Mouse (Mus musculus) lung, adult 2 months (tissue): ENCODE measurements around the gene Tescl. TPM values are rescaled to one million over a fixed set of nuclear protein-coding genes. Genes with fewer than 3 reads are reported as not detected.

Experiments
- DNase-seq: peaks from one replicate; pipeline ENCODE4 v3.0.0; 2022
- H3K4me1 ChIP-seq: fragments of 200-500 bp; 2 replicates; pipeline ENCODE4 v1.6.1; 2011; ENCODE audit warnings: low read length; ENCODE audit not compliant: control insufficient read depth, insufficient read depth
- H3K4me3 ChIP-seq: fragments of 200-500 bp; replicated peaks from 2 replicates; pipeline ENCODE3; 2011; ENCODE audit warnings: low read depth, mild to moderate bottlenecking, control low read depth, low read length; ENCODE audit errors: extremely low read depth
- CTCF ChIP-seq: fragments of 200-500 bp; IDR thresholded peaks from 2 replicates; pipeline ENCODE4 v1.5.1; 2011; ENCODE audit warnings: mild to moderate bottlenecking, low read length, control low read depth; ENCODE audit not compliant: insufficient read depth
- POLR2A ChIP-seq: fragments of 200-500 bp; IDR thresholded peaks from 2 replicates; pipeline ENCODE4 v1.6.1; 2011; ENCODE audit warnings: low read depth, mild to moderate bottlenecking, control low read depth, low read length, borderline replicate concordance; ENCODE audit errors: extremely low read depth
- WGBS: fragments of 180-500 bp; shearing (Covaris S2); methylation state at CpG from one replicate; pipeline ENCODE4 v1.1.7; 2018; 5-methylcytosine and 5-hydroxymethylcytosine counted together
- polyA plus RNA-seq: library from polyadenylated mRNA; depleted of rRNA; stranded (reverse); fragments of >200 nt; gene quantifications from 2 replicates; pipeline ENCODE4 v1.2.3, GENCODE M21; 2012

Tescl gene
- polyA plus RNA-seq, 1 experiment = 0.58 TPM

DNA sequence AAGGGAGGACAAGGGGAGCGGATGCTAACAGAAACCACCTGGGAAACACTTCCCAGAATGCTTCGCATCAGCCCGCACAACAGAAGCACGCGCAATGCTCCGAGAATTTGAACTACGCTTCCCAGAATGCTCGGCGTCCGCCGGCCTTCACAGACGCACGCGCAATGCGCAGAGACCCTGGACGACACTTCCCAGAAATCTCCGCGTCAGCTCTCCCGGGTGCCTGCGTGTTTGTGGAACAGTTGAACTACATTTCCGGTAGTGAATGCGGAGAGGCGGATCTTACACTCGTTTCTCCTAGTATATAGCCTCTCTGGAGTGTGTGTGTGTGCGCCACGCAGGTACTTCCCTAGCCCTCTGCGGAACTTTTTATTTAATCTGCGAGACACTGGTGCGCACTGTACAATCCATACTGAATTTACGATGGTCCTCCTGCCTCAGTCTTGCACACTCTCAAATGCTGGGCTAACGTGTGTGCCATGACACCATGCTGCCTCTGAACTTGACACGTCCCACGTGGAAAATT lies 17.1 kb downstream of the Tescl start, which contains the start of gene Zfp94:
Gene Zfp94 (minus strand): TSS at position 100 of the 526 bp plus-strand sequence.
- under 1% methylated on average over 33 of the region's 33 CpGs for WGBS
- DNase-seq = peak; percentile 90
- H3K4me3 ChIP-seq = peak within 1 kb of the TSS; percentile 75
- no peaks in the 10 kb centered on the region for H3K4me1 ChIP-seq
- TF ChIP-seq POLR2A (peak; percentile 54; the same call in 1 of the 2 replicates), CTCF (no peak)

DNA sequence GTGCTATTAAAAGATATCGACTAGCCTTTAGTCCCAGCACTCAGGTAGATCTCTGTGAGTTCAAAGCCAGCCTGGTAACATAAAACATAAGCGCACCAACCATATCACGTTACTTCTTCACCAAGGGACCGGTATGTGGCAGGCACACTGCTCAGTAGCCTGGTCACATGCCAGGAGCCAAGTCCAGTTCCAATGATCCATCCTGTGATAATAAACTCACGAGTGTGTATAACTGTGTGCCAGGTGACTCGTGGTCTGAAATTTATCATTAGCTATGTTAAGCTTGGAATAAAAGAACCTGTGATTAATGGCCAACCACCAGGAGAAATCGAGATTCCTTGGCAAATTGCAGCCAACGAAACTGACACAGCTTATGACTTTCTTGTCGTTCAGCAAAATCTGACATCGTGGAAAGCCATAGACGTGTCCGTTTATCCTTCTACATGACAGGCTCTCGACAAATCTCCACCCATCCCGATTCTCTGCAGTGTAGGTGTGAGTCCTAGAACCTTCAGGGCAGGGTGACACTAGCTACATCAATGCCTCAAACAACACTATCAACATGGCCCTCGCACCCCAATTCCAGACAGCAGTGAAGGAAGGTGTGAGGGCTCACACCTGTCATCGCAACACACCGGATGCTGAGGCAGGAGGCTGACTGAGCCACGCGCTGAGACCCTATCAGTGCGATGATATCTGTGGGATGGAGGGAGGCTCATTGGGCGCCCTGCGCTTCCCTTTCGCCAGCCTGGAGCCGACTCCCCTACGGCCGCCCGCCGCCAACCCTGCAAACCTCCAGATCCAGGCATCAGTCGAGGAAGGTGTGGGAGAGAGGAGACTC lies 17.8 kb downstream of the Tescl start:
- TF ChIP-seq CTCF (no peak), POLR2A (no peak)
- 24% methylated on average over 29 of the region's 29 CpGs for WGBS
- no peak for DNase-seq
- H3K4me1 ChIP-seq = no peaks in the 10 kb centered on the region
- peak overlapping the region; percentile 71 for H3K4me3 ChIP-seq

DNA sequence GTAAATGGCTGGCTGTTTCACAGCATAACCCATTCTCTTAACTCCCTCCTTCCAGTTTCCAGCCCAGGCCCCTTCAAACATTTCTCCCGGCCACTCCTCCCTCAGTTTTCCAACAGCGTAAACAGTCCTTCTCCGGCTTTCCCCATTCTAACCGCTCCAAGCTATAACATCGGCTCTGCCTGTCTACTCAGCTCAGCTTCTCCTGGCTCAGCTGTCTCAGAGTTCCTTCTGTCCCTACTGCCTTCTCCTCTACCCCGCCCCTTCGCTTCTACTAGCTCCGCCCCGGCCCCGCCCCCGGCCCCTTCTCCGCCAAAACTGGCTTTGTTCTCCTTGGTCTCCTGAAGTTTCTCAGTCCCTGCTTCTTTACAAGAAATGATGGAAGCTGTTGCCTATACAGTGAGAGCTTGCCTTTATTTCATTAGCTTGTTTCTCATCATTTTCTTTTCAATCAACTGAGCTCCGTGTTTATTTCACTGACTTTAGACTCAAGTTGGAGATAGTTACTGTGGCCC lies 32.9 kb downstream of the Tescl start, which contains the start of gene Zfp61:
Gene Zfp61 (minus strand): TSS at position 462 of the 512 bp plus-strand sequence.
- WGBS = 3% methylated on average over 13 of the region's 13 CpGs
- Histone ChIP-seq H3K4me1 (no peaks in the 10 kb centered on the region; the same call in 1 of the 2 replicates), H3K4me3 (no peak within 1 kb of the TSS)
- peak; percentile 17 for DNase-seq
- TF ChIP-seq CTCF (no peak), POLR2A (no peak)

DNA sequence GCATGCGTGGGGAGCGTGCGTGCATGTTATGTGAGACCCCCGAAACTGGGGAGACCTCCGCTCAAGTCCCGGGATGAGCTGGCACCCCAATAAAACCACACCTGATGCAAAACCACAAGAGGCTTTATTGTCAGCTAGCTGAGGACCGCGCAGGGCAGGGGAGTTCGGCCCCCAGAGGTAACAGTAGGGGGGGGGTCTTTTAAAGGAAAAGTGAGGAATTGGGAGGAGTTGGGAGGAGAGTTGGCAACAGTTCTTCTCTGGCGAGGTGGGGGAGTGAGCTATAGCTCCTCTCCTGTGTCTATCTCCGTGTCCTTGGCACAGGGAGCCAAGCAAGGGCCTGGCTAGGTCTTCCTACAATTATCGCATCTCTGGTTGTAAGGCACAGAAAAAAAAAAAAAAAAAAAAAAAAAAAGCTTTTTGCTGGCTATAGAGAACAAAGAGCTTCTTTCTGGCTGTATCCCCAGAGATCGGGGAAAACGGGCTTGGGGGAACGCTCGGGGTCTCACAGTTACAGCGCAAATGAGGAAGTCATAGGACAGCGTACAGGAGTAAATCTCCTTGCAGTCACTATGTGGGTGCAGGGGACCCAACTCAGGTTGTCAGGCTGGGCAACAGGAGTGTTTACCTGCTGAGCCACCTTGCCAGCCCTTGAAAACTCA lies 33.8 kb downstream of the Tescl start:
- peak; percentile 21 for DNase-seq
- WGBS = 5% methylated on average over 18 of the region's 18 CpGs
- Histone ChIP-seq H3K4me1 (no peaks in the 10 kb centered on the region; the same call in 1 of the 2 replicates), H3K4me3 (peak overlapping the region; percentile 7)
- TF ChIP-seq CTCF (no peak), POLR2A (no peak)

DNA sequence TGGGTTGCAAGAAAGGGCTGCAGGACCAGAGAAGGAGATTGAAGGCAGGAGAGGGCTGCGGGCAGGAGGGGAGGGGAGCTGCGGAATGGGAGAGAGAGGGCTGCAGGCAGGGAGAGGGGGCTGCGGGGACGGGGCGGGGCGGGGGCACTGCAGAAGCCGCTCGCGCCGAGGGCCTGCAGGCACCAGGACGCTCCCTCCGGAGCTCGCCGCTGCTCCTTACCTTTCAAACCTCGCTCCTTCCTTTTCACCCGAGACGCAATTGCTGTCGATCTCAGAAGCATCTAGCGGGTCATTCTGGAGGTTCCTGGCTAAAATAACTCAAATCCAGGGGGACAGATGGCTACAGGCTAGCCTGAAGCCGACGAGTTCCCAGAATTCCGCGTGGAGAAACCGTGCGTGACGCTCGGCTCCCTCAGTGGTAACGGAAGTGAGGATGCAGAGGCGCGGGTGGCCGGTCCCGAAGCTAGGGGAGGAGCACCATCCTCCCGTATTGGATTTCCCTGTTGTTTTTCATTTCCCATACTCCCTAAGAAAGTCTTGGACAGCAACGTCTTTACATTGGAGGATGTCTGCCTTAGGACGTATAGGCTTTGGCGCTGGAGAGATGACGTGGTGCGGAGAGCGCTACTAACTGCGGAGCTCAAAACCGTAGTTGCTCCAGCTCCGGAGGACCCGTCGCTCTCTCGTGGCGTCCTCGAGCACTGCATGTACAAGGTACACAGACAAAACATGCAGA lies 34.6 kb downstream of the Tescl start:
- Histone ChIP-seq H3K4me3 (peak overlapping the region; percentile 90), H3K4me1 (no peaks in the 10 kb centered on the region; the same call in 1 of the 2 replicates)
- DNase-seq = peak; percentile 73
- WGBS = under 1% methylated on average over 43 of the region's 47 CpGs
- 0 out of 2 replicates have a peak, but pooled peaks have one; percentile 37 for TF ChIP-seq POLR2A
- peak; percentile 53 for TF ChIP-seq CTCF

DNA sequence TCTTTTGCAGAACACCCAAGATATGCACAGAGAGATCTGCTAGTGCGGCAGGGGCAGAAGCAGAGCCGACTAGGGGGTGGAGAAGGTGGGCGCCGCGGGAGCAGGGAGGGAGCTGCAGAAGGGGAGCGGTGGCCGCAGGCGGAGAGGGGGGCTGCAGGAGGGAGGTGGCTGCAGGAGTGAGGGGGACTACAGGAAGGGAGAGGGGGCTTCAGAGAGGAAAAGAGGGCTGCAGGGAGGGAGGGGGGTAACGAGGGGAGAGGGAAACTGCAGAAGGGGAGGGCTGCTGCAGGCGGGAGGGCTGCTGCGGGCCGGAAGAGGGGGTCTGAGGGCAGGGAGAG lies 35.1 kb downstream of the Tescl start:
- H3K4me3 ChIP-seq = peak overlapping the region; percentile 90
- TF ChIP-seq POLR2A (no peak), CTCF (no peak)
- no peak for DNase-seq
- 2% methylated on average over 12 of the region's 12 CpGs for WGBS
- no peaks in the 10 kb centered on the region; the same call in 1 of the 2 replicates for H3K4me1 ChIP-seq

DNA sequence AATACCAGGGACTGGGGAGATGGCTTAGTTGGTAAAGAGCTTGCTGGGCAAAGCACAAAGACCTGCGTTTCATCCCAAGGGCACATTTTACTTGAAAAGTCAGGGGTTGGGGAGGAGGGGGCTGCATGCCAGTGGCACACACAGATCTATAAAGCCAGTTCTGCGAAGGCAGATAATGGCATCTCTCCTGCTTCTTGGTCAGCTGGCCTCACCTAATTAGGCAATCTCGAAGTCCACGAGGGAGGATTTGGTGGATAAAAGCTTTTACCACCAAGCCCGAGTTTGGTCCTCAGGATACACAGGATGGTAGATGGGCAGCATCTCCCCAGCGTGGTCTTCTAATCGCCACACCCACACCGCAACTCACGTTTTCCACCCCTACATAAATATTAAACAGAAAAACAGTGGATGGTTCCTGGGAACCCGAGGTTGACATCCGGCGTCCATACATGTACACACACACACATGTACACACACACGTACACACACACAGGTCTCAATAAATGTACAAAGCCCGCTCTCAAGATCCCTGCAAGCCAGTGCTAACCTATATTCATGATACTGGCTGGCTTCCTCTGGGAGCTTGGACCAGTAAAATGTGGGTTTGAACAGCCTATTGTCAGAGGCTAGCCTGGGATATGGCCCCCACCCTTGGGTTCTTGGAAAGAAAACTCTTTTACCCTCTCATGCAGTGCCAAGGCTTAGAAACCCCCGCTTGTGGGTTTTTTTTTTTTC lies 36.2 kb downstream of the Tescl start:
- TF ChIP-seq POLR2A = no peak
- no peak for TF ChIP-seq CTCF
- no peak for DNase-seq
- Histone ChIP-seq H3K4me3 (no peak overlapping the region), H3K4me1 (no peaks in the 10 kb centered on the region; the same call in 1 of the 2 replicates)
- 93% methylated on average over 15 of the region's 15 CpGs for WGBS

DNA sequence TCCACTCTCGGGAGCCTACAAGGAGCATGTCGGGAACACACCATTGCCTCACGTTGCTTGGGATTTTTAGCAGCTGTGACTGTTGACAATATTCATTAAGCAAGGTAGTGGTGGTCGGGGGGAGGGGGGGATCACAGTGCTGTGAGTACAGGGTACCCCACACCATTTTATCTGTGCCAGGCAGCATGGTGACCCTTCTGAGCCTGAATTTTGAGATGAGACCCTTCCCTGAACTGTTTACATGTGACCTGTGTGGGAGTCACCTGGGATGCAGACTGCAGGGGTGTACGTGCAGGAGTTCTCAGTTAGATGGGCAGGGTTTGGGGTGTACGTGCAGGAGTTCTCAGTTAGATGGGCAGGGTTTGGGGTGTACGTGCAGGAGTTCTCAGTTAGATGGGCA lies 37.4 kb downstream of the Tescl start:
- no peak for TF ChIP-seq POLR2A
- no peaks in the 10 kb centered on the region; the same call in 1 of the 2 replicates for H3K4me1 ChIP-seq
- DNase-seq = no peak
- 95% methylated on average over 7 of the region's 7 CpGs for WGBS
- H3K4me3 ChIP-seq = no peak overlapping the region
